In genomic region chr10:81050645-81051044, GRCm38 (mm10) we compare ENCODE assay signal across 11 mouse cellular contexts. TPM values are rescaled to one million over a fixed set of nuclear protein-coding genes. Genes with fewer than 3 reads are reported as not detected.
DNase-seq lines count a peak whose midpoint lies in the region; ATAC-seq and TF ChIP-seq lines count a peak whose summit lies in the region.
"Had no signal": no experiment of that assay in that cellular context is flagged by ENCODE, and none has a peak within 500 bp of the region (broad histone marks: within the 10 kb centered on the region; RNA-seq: fewer than 3 reads in every experiment).

No protein-coding gene starts in this region.

- ATAC-seq in G1E (ENCODE audit: extremely low read depth, insufficient number of reproducible peaks, low FRiP score, poor library complexity, severe bottlenecking): no peak
- no peak for ATAC-seq in cerebellum, adult (ENCODE audit: insufficient number of reproducible peaks, low FRiP score, low TSS enrichment)
- no peak for ATAC-seq in neural tube, embryonic 15.5 days (ENCODE audit: low FRiP score)

- DNase-seq in kidney, postnatal 25 days: peak; percentile 24 to 39
- DNase-seq in kidney, adult 11 months: no peak
- no peak for DNase-seq in G1E (ENCODE audit: low spot score)
- peak; percentile 51 for DNase-seq in embryo, embryonic 10.5 days (ENCODE audit: low spot score)
- peak; percentile 21 for DNase-seq in mesoderm, embryonic 11.5 days (ENCODE audit: low read depth, low spot score)
- no peak for DNase-seq in urinary bladder, adult 2 months (ENCODE audit: low spot score)
- DNase-seq: spleen, adult 18-20 months had no signal

- peaks cover 100% of the 10 kb centered on the region for H3K36me3 ChIP-seq in G1E (replicated peaks)
- peaks cover 66% of the 10 kb centered on the region for H3K36me3 ChIP-seq in neural tube, embryonic 15.5 days

- H3K4me1 ChIP-seq in G1E (ENCODE audit: insufficient read depth, low read depth, low read length): peaks cover 34% of the 10 kb centered on the region
- peaks cover 8% of the 10 kb centered on the region for H3K4me1 ChIP-seq in neural tube, embryonic 15.5 days

- H3K4me3 ChIP-seq in G1E (ENCODE audit: low read depth, low read length): no peak overlapping the region
- no peak overlapping the region for H3K4me3 ChIP-seq in neural tube, embryonic 15.5 days (replicated peaks)

- WGBS in neural tube, embryonic 15.5 days: 89% methylated on average over 4 of the region's 4 CpGs

- no peaks in the 10 kb centered on the region for H3K9me3 ChIP-seq in G1E (replicated peaks)
- no peaks in the 10 kb centered on the region for H3K9me3 ChIP-seq in neural tube, embryonic 15.5 days (replicated peaks)

- H3K9ac ChIP-seq in neural tube, embryonic 15.5 days (replicated peaks): no peak overlapping the region

- TF ChIP-seq CTCF in G1E (IDR thresholded peaks at IDR 0.05; ENCODE audit: low read depth, low read length): peak; percentile 28; the same call in 1 of the 2 replicates

- H3K27me3 ChIP-seq in G1E (ENCODE audit: insufficient read depth, low read length): no peaks in the 10 kb centered on the region
- no peaks in the 10 kb centered on the region for H3K27me3 ChIP-seq in neural tube, embryonic 15.5 days (replicated peaks)

- H3K27ac ChIP-seq in neural tube, embryonic 15.5 days (replicated peaks): no peak overlapping the region

- no peak overlapping the region for H3K4me2 ChIP-seq in neural tube, embryonic 15.5 days

RNA-seq across cellular contexts. Expression of gene Sgta, which starts 9.3 kb away (rescaled TPM):
- total RNA-seq in G1E (2014; fragmentation: Nextera tagmentation) (69.9 and 71.1 TPM in 2 replicates), G1E (2017) (52.4 and 56.2 TPM in 2 replicates)
- 178 and 186 TPM in 2 replicates for polyA plus RNA-seq in G1E (2012)
- polyA plus RNA-seq in urinary bladder, adult 2 months (2012; rRNA removed): 90.0 and 93.9 TPM in 2 replicates
- 290 and 298 TPM in 2 replicates for polyA plus RNA-seq in neural tube, embryonic 15.5 days (2015; fragmentation: Nextera tagmentation; extraction: Ambion mirVana)

RNA-seq across cellular contexts. Expression of gene Slc39a3, which starts 13.4 kb away (rescaled TPM):
- total RNA-seq in G1E (2014; fragmentation: Nextera tagmentation) (2.8 and 3.4 TPM in 2 replicates), G1E (2017) (7.4 and 9.9 TPM in 2 replicates)
- 8.2 and 9.6 TPM in 2 replicates for polyA plus RNA-seq in G1E (2012)
- 25.3 and 29.3 TPM in 2 replicates for polyA plus RNA-seq in urinary bladder, adult 2 months (2012; rRNA removed)
- polyA plus RNA-seq in neural tube, embryonic 15.5 days (2015; fragmentation: Nextera tagmentation; extraction: Ambion mirVana): 43.9 and 47.7 TPM in 2 replicates

RNA-seq across cellular contexts. Expression of gene Thop1, which starts 19.2 kb away (rescaled TPM):
- total RNA-seq in G1E (2014; fragmentation: Nextera tagmentation): 13.1 and 15.9 TPM in 2 replicates
- total RNA-seq in G1E (2017): 19.0 and 23.6 TPM in 2 replicates
- polyA plus RNA-seq in G1E (2012): 81.6 and 95.0 TPM in 2 replicates
- 21.7 and 22.7 TPM in 2 replicates for polyA plus RNA-seq in urinary bladder, adult 2 months (2012; rRNA removed)
- 44.3 and 52.9 TPM in 2 replicates for polyA plus RNA-seq in neural tube, embryonic 15.5 days (2015; fragmentation: Nextera tagmentation; extraction: Ambion mirVana)

RNA-seq across cellular contexts. Expression of gene Diras1, which starts 25.2 kb away (rescaled TPM):
- not detected in 2 replicates for total RNA-seq in G1E (2014; fragmentation: Nextera tagmentation)
- 0.44 TPM in 1 of 2 replicates, not detected in the other for total RNA-seq in G1E (2017)
- 0.02 TPM in 1 of 2 replicates, not detected in the other for polyA plus RNA-seq in G1E (2012)
- polyA plus RNA-seq in urinary bladder, adult 2 months (2012; rRNA removed): 0.12 and 0.17 TPM in 2 replicates
- polyA plus RNA-seq in neural tube, embryonic 15.5 days (2015; fragmentation: Nextera tagmentation; extraction: Ambion mirVana): 55.3 and 69.4 TPM in 2 replicates
- polyA plus RNA-seq: heart, embryonic 14.5 days; liver, embryonic 16.5 days had no signal

RNA-seq across cellular contexts. Expression of gene Gng7, which starts 35.9 kb away (rescaled TPM):
- total RNA-seq in G1E (2014; fragmentation: Nextera tagmentation) (0.90 and 1.7 TPM in 2 replicates), G1E (2017) (0.33 and 0.58 TPM in 2 replicates)
- polyA plus RNA-seq in G1E (2012): 0.65 and 0.87 TPM in 2 replicates
- polyA plus RNA-seq in urinary bladder, adult 2 months (2012; rRNA removed): 4.2 and 5.4 TPM in 2 replicates
- 22.8 and 24.9 TPM in 2 replicates for polyA plus RNA-seq in neural tube, embryonic 15.5 days (2015; fragmentation: Nextera tagmentation; extraction: Ambion mirVana)

Comparison
In these comparisons a context has a peak if more than half of its experiments do, and no peak if none do; other contexts are left out.
1. DNase-seq: peak in kidney, postnatal 25 days (2 of 2), embryo, embryonic 10.5 days (single experiment) and mesoderm, embryonic 11.5 days (single experiment); none in kidney, adult 11 months (single experiment), G1E (single experiment) and urinary bladder, adult 2 months (single experiment).